Mouse (Mus musculus): ENCODE measurements at regions not wholly inside any gene's neighbourhood (a gene's known extent, or its start where the extent isn't known, plus 50 kb on each side); places are given as distances from the start of the nearest gene placed in this dataset.

GRCm38 (mm10) chr16:12934586-12934985 lies 174.9 kb upstream of the Ercc4 start:
- TF ChIP-seq POLR2A (IDR thresholded peaks at IDR 0.05; ENCODE audit: borderline replicate concordance, extremely low read depth, low read depth, low read length) (no peak), CTCF (IDR thresholded peaks at IDR 0.05; ENCODE audit: insufficient read depth, low read length) (no peak)

Data from lung, adult 2 months (tissue).